Mouse (Mus musculus): Measurements from ENCODE around the gene Kif1a.

DNA sequence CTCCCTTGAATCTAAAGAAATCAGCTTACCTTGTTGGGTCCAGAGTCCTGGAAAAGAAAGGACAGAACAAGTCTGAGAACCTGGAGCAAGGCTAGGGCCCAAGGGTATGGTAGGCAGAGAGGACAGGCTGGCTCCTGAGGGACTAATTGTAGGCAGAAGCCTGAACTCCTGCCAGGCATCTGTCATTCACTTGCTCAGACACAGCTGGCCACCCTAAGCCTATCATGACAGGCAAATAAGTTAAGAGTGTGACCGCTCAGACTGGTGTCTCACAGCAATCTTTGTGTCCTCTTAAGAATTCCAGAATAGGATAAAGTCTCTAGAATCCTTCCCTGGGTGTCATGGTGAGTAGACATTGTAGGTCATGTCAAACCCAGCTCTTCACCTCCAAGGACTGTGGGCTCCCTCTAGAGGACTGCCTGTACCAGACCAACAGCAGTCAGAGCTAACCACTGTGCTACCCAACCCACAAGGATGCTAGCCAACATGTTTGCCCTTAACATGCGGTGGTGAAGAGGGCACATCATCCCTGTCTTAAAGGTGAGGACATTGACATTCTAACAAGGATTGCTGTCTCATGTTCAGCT lies 29.4 kb downstream of the Kif1a start:
- TF ChIP-seq CTCF (IDR thresholded peaks at IDR 0.05) (peak; percentile 71), EP300 (IDR thresholded peaks at IDR 0.05) (no peak)

Data from lung, postnatal 0 days (tissue).